Mouse (Mus musculus) intestine, embryonic 16.5 days (tissue): ENCODE results near the gene Rab19. TPM values are rescaled to one million over a fixed set of nuclear protein-coding genes. Genes with fewer than 3 reads are reported as not detected.
A peak's percentile ranks its signal among the peaks of the same experiment; 100 is the strongest.
"Not testable (repeated sequence)": the region's sequence is repeated elsewhere in the genome, so short reads cannot be mapped to it uniquely, and the experiment has no call there.

Source experiments
- ATAC-seq: fragments of 200-750 bp; cut with Nextera tagmentation; 2 replicates; pipeline ENCODE4 v1.8.0; 2017; ENCODE audit warnings: moderate TSS enrichment, moderate library complexity
- H3K27ac ChIP-seq: fragments of 300-500 bp; sonication (generic); 2 replicates; pipeline ENCODE4 v1.5.1; 2014; ENCODE audit warnings: mild to moderate bottlenecking, low read length
- H3K27me3 ChIP-seq: fragments of 300-500 bp; sonication (generic); replicated peaks from 2 replicates; pipeline ENCODE4 v1.6.1; 2014; ENCODE audit warnings: low read length, control low read depth, mixed read lengths; ENCODE audit not compliant: control insufficient read depth, insufficient read depth
- H3K36me3 ChIP-seq: fragments of 300-500 bp; sonication (generic); 2 replicates; pipeline ENCODE4 v1.6.1; 2014; ENCODE audit warnings: low read length, control low read depth; ENCODE audit not compliant: control insufficient read depth, insufficient read depth
- H3K4me1 ChIP-seq: fragments of 300-500 bp; sonication (generic); 2 replicates; pipeline ENCODE4 v1.6.1; 2014; ENCODE audit warnings: low read length, control low read depth, mixed read lengths; ENCODE audit not compliant: control insufficient read depth, insufficient read depth
- H3K4me2 ChIP-seq: fragments of 300-500 bp; sonication (generic); 2 replicates; pipeline ENCODE4 v1.6.1; 2014; ENCODE audit warnings: low read depth, low read length, control low read depth
- H3K4me3 ChIP-seq: fragments of 300-500 bp; sonication (generic); 2 replicates; pipeline ENCODE4 v1.5.1; 2014; ENCODE audit warnings: mild to moderate bottlenecking, low read length
- H3K9ac ChIP-seq: fragments of 300-500 bp; sonication (generic); 2 replicates; pipeline ENCODE4 v1.6.1; 2014; ENCODE audit warnings: low read depth, low read length
- H3K9me3 ChIP-seq: fragments of 300-500 bp; sonication (generic); 2 replicates; pipeline ENCODE4 v1.6.1; 2016; ENCODE audit warnings: low read length, control low read depth; ENCODE audit not compliant: control insufficient read depth
- WGBS: fragments of 180-500 bp; shearing (Covaris S2); extraction: QIAGEN DNeasy Blood & Tissue Kit; methylation state at CpG from one replicate; pipeline ENCODE4 v1.1.7; 2014; 5-methylcytosine and 5-hydroxymethylcytosine counted together
- polyA plus RNA-seq: library from polyadenylated mRNA; unstranded; fragments of >200 nt; fragmentation: Nextera tagmentation; extraction: Ambion mirVana; gene quantifications from 2 replicates; pipeline ENCODE4 v1.2.1, GENCODE M21; 2015

Gene Rab19
- polyA plus RNA-seq, 1 experiment from 2014 or later, result 7.7 TPM

- 0 out of 2 replicates have a peak overlapping the region, but pooled peaks have one; percentile 12 for H3K27ac ChIP-seq
- no peak overlapping the region for H3K4me3 ChIP-seq
- no peaks in the 10 kb centered on the region for H3K9me3 ChIP-seq
- H3K4me2 ChIP-seq, result no peak overlapping the region
- H3K9ac ChIP-seq, result no peak overlapping the region
- ATAC-seq, result 0 out of 2 replicates have a peak, but pooled peaks have one; percentile 3
- peaks cover 3% of the 10 kb centered on the region; the same call in 1 of the 2 replicates for H3K4me1 ChIP-seq
- no peaks in the 10 kb centered on the region for H3K27me3 ChIP-seq
- no peaks in the 10 kb centered on the region for H3K36me3 ChIP-seq
Observed at GRCm38 (mm10) chr6:39433701-39434100, 52.7 kb downstream of the Rab19 start.

DNA sequence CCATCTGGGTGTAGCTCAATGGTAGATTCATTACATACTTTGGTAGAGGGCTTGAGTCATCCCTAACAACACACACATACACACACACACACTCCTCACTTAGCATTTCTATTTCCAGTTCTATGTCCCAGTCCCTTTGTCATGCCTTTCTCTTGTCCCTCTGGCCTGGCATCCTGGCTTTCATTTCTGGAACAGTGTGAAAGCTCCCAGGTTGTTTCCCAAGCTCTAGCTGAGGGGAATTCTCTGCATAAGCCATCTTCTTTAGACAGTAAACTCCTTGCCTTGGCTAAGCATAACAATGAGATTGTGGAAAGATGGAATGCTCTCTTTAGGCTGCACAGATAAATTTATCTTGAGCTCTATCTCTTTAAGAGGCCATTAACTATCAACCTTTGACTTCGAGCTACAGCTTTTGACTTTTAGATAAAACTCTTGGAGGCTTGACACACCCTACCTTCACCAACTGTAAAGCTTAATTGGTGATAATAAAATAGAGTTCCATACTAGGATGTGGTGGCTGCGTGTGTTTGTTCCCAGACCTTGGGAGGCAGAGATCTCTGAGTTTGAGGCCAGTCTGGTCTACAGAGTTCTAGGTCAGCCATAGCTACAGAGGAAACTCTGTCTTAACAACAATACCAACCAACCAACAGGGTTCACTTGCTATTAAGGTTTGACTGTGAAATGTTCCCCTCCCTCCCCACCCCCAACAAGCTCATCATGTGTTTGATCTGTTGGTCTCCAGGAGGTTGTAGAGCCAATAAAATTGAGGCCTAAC lies 53.3 kb downstream of the Rab19 start:
- Histone ChIP-seq H3K4me1 (peaks cover 3% of the 10 kb centered on the region; the same call in 1 of the 2 replicates), H3K27me3 (no peaks in the 10 kb centered on the region), H3K27ac (0 out of 2 replicates have a peak overlapping the region, but pooled peaks have one; percentile 24), H3K9ac (no peak overlapping the region), H3K9me3 (no peaks in the 10 kb centered on the region), H3K4me3 (no peak overlapping the region), H3K36me3 (no peaks in the 10 kb centered on the region), H3K4me2 (no peak overlapping the region)
- ATAC-seq, result peak; percentile 85
- WGBS, result 52% methylated on average over 2 of the region's 2 CpGs

GRCm38 (mm10) chr6:39434886-39435492 lies 54.0 kb downstream of the Rab19 start:
- Histone ChIP-seq H3K9ac (no peak overlapping the region), H3K4me3 (no peak overlapping the region), H3K9me3 (no peaks in the 10 kb centered on the region), H3K4me1 (peaks cover 3% of the 10 kb centered on the region; the same call in 1 of the 2 replicates), H3K4me2 (no peak overlapping the region), H3K36me3 (no peaks in the 10 kb centered on the region), H3K27me3 (no peaks in the 10 kb centered on the region), H3K27ac (0 out of 2 replicates have a peak overlapping the region, but pooled peaks have one; percentile 24)
- ATAC-seq, result no peak; the same call in 1 of the 2 replicates
- WGBS, result 79% methylated on average over 2 of the region's 2 CpGs

DNA sequence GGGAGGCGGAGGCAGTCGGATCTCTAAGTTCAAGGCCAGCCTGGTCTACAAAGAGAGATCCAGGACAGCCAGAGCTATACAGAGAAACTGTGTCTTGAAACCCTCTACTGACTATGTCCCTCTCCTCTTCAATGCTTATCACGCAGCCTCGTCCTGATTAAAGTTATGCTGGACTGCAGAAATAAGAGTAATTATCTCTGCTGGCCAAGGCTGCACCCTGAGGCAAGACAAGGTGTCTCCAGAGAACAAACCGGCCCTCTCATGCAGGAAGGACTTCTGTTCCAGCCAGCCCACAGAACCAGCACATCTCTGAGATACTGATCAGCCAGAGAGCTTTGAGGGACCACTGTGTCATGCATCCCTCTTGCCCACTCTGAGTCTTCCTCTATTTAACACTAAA lies 54.9 kb downstream of the Rab19 start:
- 86% methylated on average over 5 of the region's 5 CpGs for WGBS
- H3K9ac ChIP-seq, result 0 out of 2 replicates have a peak overlapping the region, but pooled peaks have one; percentile 10

DNA sequence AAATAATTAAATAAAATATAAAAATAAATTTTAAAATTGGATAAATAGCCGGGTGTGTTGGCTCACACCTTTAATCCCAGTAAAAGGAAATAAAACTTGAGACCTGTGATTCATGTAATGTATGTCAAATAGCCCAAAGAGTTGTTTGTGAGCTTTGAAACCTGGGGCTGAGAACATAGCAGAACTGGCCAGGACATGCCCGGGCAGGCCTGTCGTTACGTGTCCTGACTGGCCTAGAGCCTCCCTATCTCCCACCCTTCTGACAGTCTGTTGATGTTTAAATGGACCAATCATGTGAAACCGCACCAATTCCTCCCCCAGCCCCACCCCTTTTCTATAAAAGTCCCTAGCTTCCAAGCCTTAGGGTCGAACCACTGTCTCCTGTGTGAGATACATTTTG lies 56.5 kb downstream of the Rab19 start:
- 93% methylated on average over 6 of the region's 6 CpGs for WGBS
- not testable (repeated sequence) for H3K27ac ChIP-seq, H3K9me3 ChIP-seq, H3K4me1 ChIP-seq, H3K4me2 ChIP-seq, H3K9ac ChIP-seq, H3K27me3 ChIP-seq, H3K4me3 ChIP-seq, ATAC-seq, H3K36me3 ChIP-seq

More for the DNA sequence above, 54.9 kb downstream of the Rab19 start:
- Histone ChIP-seq H3K27ac (no peak overlapping the region), H3K27me3 (no peaks in the 10 kb centered on the region), H3K36me3 (no peaks in the 10 kb centered on the region), H3K4me3 (no peak overlapping the region), H3K9me3 (no peaks in the 10 kb centered on the region), H3K4me2 (no peak overlapping the region), H3K4me1 (peaks cover 3% of the 10 kb centered on the region; the same call in 1 of the 2 replicates)
- no peak for ATAC-seq

Other genes with a start within 250 kb of the Rab19 start
- 3.9 and 4.0 TPM in 2 replicates for gene Kdm7a, start 174.4 kb upstream of the Rab19 start, polyA plus RNA-seq
- 35.1 and 39.4 TPM in 2 replicates for gene Slc37a3, start 3.5 kb upstream of the Rab19 start, polyA plus RNA-seq
- 63.2 and 63.5 TPM in 2 replicates for gene Mkrn1, start 39.3 kb downstream of the Rab19 start, polyA plus RNA-seq
- gene Dennd2a, start 176.7 kb downstream of the Rab19 start, polyA plus RNA-seq, result 6.5 and 8.1 TPM in 2 replicates
- gene Adck2, start 192.7 kb downstream of the Rab19 start, polyA plus RNA-seq, result 30.5 and 30.8 TPM in 2 replicates
- gene Gm42420, start 204.6 kb downstream of the Rab19 start, polyA plus RNA-seq, result 1.5 and 2.1 TPM in 2 replicates
- 408 and 423 TPM in 2 replicates for gene Ndufb2, start 211.4 kb downstream of the Rab19 start, polyA plus RNA-seq